Mouse (Mus musculus) intestine, embryonic 14.5 days (tissue): ENCODE measurements around the gene Ptgr1. TPM values are rescaled to one million over a fixed set of nuclear protein-coding genes. Genes with fewer than 3 reads are reported as not detected.

Experiments
- ATAC-seq: fragments of 200-750 bp; cut with Nextera tagmentation; replicated peaks from 2 replicates; pipeline ENCODE4 v1.8.0; 2017; ENCODE audit warnings: low read depth, moderate number of reproducible peaks, moderate TSS enrichment, moderate library complexity; ENCODE audit not compliant: low FRiP score, low TSS enrichment
- DNase-seq: peaks from one replicate; pipeline ENCODE4 v3.0.0-alpha.2; 2018; ENCODE audit warnings: low spot score
- H3K27ac ChIP-seq: fragments of 300-500 bp; sonication (generic); 2 replicates; pipeline ENCODE4 v1.5.1; 2014; ENCODE audit warnings: low read depth, mild to moderate bottlenecking, control low read depth
- H3K27me3 ChIP-seq: fragments of 300-500 bp; sonication (generic); replicated peaks from 2 replicates; pipeline ENCODE4 v1.6.1; 2014; ENCODE audit warnings: low read length, control low read depth; ENCODE audit not compliant: control insufficient read depth, insufficient read depth
- H3K36me3 ChIP-seq: fragments of 300-500 bp; sonication (generic); 2 replicates; pipeline ENCODE4 v1.6.1; 2014; ENCODE audit warnings: low read length, control low read depth; ENCODE audit not compliant: control insufficient read depth, insufficient read depth
- H3K4me1 ChIP-seq: fragments of 300-500 bp; sonication (generic); replicated peaks from 2 replicates; pipeline ENCODE4 v1.6.1; 2014; ENCODE audit warnings: low read length, control low read depth, mixed read lengths; ENCODE audit not compliant: control insufficient read depth, insufficient read depth
- H3K4me2 ChIP-seq: fragments of 300-500 bp; sonication (generic); 2 replicates; pipeline ENCODE4 v1.6.1; 2014; ENCODE audit warnings: low read length
- H3K4me3 ChIP-seq: fragments of 300-500 bp; sonication (generic); 2 replicates; pipeline ENCODE4 v1.5.1; 2014; ENCODE audit warnings: low read depth, low read length, control low read depth, mixed read lengths
- H3K9ac ChIP-seq: fragments of 300-500 bp; sonication (generic); 2 replicates; pipeline ENCODE4 v1.6.1; 2014; ENCODE audit warnings: mild to moderate bottlenecking, low read length
- H3K9me3 ChIP-seq: fragments of 300-500 bp; sonication (generic); 2 replicates; pipeline ENCODE4 v1.6.1; 2016; ENCODE audit warnings: low read length, control low read depth; ENCODE audit not compliant: control insufficient read depth
- WGBS: fragments of 180-500 bp; shearing (Covaris S2); extraction: QIAGEN DNeasy Blood & Tissue Kit; methylation state at CpG from one replicate; pipeline ENCODE4 v1.1.7; 2014; 5-methylcytosine and 5-hydroxymethylcytosine counted together
- polyA plus RNA-seq: library from polyadenylated mRNA; unstranded; fragments of >200 nt; fragmentation: Nextera tagmentation; extraction: Ambion mirVana; gene quantifications from 2 replicates; pipeline ENCODE4 v1.2.1, GENCODE M21; 2014

The Ptgr1 gene
- polyA plus RNA-seq, 1 experiment from 2014 or later: 29.3 TPM

DNA sequence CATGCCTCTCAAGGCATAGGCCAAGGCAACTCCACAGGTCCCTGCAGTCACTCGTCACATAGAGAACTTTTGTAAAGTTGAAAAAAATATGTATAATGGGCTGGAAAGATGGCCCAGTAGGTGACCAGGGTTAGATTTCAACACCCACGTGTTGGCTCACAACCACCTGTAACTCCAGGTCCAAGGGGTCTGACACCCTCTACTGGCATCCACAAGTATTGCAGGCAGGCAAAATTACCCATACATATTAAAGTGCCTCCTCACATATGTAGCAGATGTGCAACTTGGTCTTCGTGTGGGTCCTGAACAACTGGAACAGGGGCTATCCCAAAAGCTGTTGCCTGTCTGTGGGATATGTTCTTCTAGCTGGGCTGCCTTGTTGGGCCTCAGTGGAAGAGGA lies 59.3 kb downstream of the Ptgr1 start:
- ATAC-seq: no peak
- Histone ChIP-seq H3K9me3 (no peaks in the 10 kb centered on the region), H3K27ac (no peak overlapping the region), H3K9ac (no peak overlapping the region), H3K4me2 (no peak overlapping the region), H3K27me3 (no peaks in the 10 kb centered on the region), H3K4me1 (no peaks in the 10 kb centered on the region), H3K36me3 (no peaks in the 10 kb centered on the region), H3K4me3 (no peak overlapping the region)
- no peak for DNase-seq
- WGBS: 70% methylated on average over 3 of the region's 3 CpGs

- Histone ChIP-seq H3K36me3 (no peaks in the 10 kb centered on the region), H3K4me3 (no peak overlapping the region), H3K9ac (no peak overlapping the region), H3K4me1 (no peaks in the 10 kb centered on the region), H3K27me3 (no peaks in the 10 kb centered on the region), H3K9me3 (no peaks in the 10 kb centered on the region), H3K4me2 (no peak overlapping the region), H3K27ac (no peak overlapping the region)
- ATAC-seq (no peak), DNase-seq (no peak)
- 21% methylated on average over 2 of the region's 2 CpGs for WGBS
Observed at GRCm38 (mm10) chr4:58926120-58926519, 60.8 kb downstream of the Ptgr1 start.

- 39% methylated on average over 5 of the region's 5 CpGs for WGBS
- no peak for ATAC-seq
- no peaks in the 10 kb centered on the region for H3K4me1 ChIP-seq
- no peaks in the 10 kb centered on the region for H3K9me3 ChIP-seq
- no peak overlapping the region for H3K27ac ChIP-seq
- no peaks in the 10 kb centered on the region for H3K36me3 ChIP-seq
- no peak overlapping the region for H3K4me3 ChIP-seq
- DNase-seq: no peak
- H3K4me2 ChIP-seq: no peak overlapping the region
- no peaks in the 10 kb centered on the region for H3K27me3 ChIP-seq
- H3K9ac ChIP-seq: no peak overlapping the region
Observed at GRCm38 (mm10) chr4:58925664-58926063, 61.3 kb downstream of the Ptgr1 start.

DNA sequence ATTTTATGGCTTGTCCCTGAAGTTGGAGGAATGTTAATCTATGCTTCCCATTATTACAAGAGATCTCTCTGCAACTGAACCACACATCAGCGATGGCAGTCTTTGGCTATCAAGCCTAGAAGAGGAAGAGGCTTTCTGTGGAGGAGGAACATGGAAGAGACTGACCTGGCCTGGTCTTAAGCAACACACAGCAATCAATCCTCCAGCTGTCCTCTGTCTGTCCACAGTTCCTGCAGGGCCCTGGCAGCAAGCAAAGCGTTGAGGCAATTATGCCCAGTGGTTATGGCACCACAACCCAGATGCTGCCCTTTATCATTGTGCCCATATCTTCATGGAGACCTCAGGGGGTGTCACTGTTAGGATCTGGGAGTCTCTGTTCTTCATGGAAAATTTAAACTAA lies 63.0 kb downstream of the Ptgr1 start:
- Histone ChIP-seq H3K9ac (no peak overlapping the region), H3K4me3 (no peak overlapping the region), H3K9me3 (no peaks in the 10 kb centered on the region), H3K27ac (no peak overlapping the region), H3K4me1 (no peaks in the 10 kb centered on the region), H3K27me3 (no peaks in the 10 kb centered on the region), H3K4me2 (no peak overlapping the region), H3K36me3 (no peaks in the 10 kb centered on the region)
- ATAC-seq (no peak), DNase-seq (no peak)
- WGBS: 73% methylated on average over 2 of the region's 2 CpGs

Other genes with a start within 250 kb of the Ptgr1 start
- gene Olfr267, start 199.4 kb downstream of the Ptgr1 start, polyA plus RNA-seq: 0.04 TPM in 1 of 2 replicates, not detected in the other
- gene Ecpas, start 74.4 kb downstream of the Ptgr1 start, polyA plus RNA-seq: 44.2 and 44.5 TPM in 2 replicates
- gene Zkscan16, start 43.5 kb downstream of the Ptgr1 start, polyA plus RNA-seq: 0.73 and 1.2 TPM in 2 replicates
- 8.7 and 11.6 TPM in 2 replicates for gene Dnajc25, start 7.9 kb upstream of the Ptgr1 start, polyA plus RNA-seq
- 8.5 and 10.8 TPM in 2 replicates for gene Gm20503, start 16.1 kb upstream of the Ptgr1 start, polyA plus RNA-seq
- 103 and 130 TPM in 2 replicates for gene Gng10, start 48.0 kb upstream of the Ptgr1 start, polyA plus RNA-seq
- not detected in 2 replicates for gene AI481877, start 151.9 kb upstream of the Ptgr1 start, polyA plus RNA-seq
- gene Ugcg, start 202.1 kb upstream of the Ptgr1 start, polyA plus RNA-seq: 14.1 TPM in 2 replicates